Mouse (Mus musculus): ENCODE data around the gene Gm21915.

DNA sequence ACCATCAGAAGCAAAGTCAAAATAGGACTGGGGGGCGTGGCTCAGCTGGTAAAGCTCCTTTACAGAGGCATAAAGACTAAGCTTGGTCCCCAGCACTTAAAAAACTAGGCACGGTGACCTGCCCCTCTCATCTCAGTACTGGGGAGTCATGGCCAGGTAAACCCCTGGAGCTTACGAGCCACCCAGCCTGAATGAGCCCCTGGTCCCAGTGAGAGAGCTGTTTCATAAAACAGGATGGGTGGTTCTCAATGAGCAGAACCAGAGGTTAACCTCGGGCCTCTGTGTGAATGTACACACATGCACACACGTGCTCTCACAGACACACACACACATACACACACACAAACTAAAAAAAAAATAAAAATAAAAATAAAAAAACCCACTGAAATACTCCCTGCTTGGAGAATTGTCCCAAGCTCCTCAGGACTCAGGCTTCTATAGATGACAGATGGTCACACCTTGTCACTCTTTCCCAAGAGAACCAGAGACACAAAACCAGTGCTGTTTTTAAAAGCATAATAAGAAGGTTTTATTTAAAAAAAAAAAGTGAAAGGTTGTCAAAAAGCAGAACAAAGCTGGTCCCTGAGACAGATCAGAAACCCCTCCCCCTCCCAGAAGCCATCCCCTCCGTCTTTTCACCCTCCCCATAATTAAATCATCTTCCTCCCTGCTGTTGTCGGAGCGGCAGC, 32.6 kb upstream of the Gm21915 start:
- TF ChIP-seq TAL1 (conservative IDR thresholded peaks at IDR 0.05; ENCODE audit: low read depth, low read length), result no peak
- no peak for TF ChIP-seq CTCF (IDR thresholded peaks at IDR 0.05; ENCODE audit: low read depth, low read length)
- no peak for TF ChIP-seq GATA1 (IDR thresholded peaks at IDR 0.05; ENCODE audit: borderline replicate concordance, low read length)

All from G1E (cell line).